Mouse (Mus musculus) embryo, embryonic 10.5 days (tissue): ENCODE results near the gene Ppp3ca.

Experiments used
- DNase-seq: peaks from one replicate; pipeline ENCODE4 v3.0.0-alpha.2; 2015; ENCODE audit warnings: low spot score

Gene Ppp3ca

DNA sequence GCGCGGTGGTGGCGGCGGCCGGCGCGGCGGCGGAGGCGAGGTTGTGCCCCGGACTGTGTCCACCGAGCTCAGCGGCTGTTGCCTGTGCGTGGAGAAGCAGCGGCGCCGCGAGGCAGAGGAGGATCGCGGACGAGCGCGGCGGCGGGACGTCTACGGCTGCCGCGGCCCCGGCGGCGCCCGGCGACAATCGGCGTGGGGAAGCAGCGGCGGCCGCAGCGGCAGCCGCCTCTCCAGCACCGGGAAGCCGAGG lies at the start of gene Ppp3ca:
Ppp3ca (plus strand) TSS at position 15 of the 250 bp plus-strand sequence.
- no peak for DNase-seq

DNA sequence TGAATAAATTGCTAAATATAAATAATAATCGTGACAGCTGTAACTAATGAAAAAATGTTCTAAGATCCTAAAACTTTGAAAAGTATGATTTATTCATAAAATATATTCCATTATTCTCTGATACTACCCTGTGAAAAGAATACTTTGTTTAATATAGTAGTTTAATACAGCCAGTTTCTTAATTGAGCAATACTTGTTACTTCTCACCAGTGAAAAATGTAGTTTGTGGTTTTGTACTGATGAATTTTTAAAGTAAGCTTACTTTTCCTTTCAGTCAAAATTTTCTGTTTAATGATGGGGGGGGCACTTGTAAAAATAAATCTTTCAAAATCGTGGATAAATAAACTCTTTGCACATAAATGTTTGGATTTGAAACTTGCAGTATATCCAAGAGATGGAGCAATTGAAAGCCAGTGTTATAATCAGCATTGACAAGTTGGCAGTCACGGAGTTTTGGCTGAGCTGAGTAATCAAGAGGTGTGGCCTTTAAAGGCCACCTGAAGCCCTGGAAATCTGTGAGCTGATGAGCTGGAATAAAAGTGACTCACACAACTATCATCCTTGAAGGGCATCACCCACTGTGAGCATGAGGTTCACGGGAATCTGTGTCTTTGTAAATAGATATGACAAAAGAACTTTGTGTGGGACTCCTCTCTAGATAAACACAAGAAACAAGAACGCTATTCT lies 29.2 kb upstream of the Ppp3ca start:
- DNase-seq: no peak

DNA sequence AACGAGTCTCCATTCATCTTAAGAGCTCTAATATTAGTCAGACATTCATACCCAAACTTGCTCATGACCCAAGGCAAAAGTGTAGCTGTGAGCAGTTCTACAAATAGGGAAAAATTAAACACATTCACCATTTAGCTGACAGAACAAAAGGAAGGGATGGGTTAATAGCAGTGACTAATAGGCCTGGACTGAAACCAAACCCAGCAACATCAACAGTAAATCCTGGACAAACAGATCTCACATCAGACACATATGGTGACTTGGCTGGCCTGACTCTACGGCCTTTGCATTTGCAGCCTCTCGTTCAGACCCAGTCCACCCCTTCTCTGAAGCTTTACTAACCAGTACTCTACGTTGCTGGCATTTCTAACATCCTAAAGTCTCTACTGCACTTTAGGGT lies 19.0 kb upstream of the Ppp3ca start:
- DNase-seq: no peak

DNA sequence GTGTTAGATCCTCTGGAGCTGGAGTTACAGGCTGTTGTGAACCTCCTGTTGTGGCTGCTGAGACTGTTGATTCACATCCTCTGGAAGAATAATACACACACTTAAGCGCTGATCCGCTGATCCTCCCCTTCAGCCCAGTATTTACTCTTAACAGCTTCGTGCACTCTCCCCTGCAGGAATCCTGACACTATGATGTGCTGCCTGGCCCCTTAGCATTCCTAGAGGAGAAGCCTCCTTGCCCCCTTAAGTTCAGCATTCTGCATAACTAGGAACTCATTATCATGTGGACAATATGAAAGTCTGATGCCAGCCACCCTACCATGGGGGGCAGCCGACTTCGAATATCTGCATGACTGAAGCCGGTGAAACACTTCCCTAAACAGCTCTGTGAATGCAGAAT lies 18.4 kb upstream of the Ppp3ca start:
- peak; percentile 12 for DNase-seq

DNA sequence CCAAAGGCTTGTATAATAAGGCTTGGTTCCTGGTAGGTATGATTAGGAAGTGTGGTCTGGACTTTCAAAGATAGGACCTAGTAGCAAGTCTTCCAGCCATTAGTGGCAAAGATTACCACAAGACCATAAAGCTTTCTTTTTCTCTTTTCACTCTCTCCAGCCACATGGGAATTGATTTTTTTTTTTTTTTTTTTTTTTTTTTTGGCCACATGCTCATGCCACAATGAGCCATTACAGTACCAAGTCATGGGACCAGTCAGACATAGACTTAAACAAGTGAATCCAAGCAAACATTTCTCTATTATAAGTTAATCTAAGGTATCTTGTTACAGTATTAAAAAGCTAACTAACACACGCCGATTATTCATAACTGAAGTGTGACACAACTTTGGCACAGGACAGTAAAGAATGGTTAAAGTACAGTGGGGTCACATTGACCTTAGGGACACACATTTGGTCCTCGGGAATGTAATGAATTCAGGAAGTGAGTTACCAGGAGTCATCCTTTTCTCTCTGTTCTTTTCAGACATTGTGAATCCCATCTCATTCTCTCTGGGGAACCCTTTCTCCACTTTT lies 13.4 kb upstream of the Ppp3ca start:
- no peak for DNase-seq

DNA sequence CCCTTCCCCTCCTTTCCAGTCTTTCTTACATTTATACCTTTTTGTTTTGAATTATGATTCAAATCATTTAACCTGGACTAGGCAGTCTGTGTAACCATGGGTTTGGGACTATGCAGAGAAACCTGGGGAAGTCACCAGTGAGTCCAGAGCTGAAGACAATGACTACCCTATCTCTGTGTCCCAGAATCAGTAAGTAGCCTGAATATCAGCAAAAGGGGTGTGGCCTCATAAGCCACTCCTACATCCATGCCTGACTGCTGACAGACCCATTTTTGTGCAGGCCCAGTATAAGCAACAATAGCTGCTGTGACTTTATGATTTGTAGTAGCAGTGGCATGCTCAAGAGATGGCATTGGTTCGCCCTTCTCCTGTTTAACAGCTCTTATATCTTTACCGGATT lies 11.2 kb upstream of the Ppp3ca start:
- no peak for DNase-seq

DNA sequence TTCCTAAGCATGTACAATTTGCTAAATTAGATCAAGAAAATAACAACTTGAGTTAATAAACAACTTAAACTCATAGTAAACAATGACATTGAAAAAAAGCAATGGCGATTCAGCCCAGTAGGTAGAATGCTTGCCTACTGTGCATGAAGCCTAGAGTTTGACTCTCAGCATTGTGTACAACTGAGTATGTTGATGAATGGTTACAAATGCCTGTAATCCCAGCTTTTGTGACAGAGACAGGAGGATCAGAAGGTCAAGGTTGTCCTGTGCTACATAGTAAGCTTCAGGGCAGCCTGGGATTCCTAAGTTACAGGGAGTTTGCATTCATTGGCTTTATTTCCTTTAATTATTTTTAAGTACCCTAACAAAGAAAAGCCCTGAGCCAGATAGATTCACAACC lies 4.8 kb upstream of the Ppp3ca start:
- no peak for DNase-seq

DNA sequence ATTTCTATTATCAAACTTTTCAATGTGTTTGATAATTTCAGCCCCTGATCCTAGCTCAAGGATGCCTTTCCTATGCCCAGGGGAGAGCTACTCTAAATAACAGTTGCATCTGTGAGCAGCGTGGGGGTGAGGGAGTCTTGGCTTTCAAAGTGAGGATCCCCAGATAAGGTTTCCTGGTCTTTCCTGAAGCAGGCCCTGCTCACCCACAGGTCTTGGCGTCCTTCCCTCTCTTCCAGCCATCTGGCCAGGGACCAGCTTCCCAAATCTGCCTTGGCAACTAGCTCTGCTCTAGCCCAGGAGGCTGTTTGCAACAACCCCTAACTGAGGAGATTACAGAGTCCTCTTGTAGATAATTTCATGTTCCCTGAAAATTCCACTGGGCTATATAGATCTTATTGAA lies 1.9 kb upstream of the Ppp3ca start:
- DNase-seq: no peak

DNA sequence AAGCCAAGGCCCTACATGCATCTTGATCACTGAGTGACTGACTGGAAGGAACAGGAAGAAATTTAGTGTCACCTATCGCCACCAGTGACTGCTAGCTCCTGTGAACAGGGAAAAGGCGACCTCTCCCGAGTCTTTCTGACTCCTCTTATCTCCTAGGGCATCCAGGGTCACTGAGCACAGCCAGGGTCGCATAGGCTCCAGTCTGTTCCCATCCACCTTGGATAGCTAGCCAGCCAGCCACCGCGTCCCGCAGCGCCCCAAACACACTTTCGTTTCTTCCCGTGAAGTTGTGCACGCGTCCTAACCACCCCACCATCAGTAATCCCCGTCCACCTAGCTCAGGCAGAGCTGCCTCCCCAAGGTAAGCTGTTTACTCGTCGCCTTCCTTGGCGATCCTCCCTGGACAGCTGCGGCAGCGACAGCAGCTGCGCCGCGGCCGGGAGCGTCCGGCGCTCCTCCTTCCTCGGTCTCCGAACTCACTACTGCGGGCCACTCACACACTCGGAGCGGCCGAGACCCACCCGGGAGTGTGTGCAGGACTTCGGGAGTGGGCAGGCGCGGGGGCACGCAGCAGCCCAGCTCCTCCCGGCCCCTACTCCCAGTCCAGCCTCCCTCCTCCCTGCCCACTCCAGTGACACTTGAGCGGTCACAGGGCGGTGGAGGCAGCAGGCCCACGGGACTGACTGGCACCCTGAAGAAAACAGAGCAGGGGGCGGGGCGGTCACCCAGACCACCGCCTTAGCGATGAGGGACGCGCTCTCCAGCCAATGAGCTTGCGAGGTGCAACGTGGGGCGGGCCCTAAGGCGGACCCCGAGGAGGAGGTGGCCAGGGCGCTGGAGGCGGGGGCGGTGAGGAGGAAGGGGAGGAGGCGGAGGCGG lies 454 bp upstream of the Ppp3ca start:
- DNase-seq: peak; percentile 98

DNA sequence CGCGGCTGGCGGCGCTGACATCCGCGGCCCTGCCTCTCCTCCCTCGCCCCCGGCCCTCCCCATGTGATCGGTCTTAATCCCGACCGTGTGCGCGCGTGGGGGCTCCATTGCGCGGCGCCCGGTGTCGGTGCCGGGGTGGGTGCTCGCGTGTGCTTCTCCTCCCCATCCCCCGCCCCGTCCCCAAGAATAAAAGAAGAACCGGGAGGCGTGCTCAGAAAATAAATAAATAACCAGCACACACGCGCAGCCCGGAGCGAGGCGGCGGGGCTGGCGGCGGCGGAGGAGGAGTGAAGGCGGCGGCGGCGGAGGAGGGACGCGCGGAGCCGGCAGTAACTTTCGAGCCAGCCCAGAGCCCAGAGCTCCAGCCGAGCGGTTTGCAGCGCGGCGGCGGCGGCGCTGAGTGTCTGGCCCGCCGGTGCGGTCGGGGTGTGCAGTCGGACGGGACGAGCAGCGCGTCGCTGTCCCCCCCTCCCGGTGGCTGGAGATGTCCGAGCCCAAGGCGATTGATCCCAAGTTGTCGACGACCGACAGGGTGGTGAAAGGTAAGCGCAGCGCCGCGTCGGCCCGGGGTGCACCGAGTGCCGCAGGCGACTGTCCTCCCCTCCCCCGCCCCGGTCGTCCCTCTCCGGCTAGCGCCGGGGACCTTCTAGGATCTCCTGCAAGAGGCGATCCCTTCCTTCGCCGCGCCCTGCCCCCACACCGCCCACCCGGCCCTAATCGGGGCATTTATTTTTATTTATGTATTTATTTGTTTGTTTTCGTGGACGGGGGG lies 622 bp downstream of the Ppp3ca start:
- DNase-seq: peak; percentile 72

DNA sequence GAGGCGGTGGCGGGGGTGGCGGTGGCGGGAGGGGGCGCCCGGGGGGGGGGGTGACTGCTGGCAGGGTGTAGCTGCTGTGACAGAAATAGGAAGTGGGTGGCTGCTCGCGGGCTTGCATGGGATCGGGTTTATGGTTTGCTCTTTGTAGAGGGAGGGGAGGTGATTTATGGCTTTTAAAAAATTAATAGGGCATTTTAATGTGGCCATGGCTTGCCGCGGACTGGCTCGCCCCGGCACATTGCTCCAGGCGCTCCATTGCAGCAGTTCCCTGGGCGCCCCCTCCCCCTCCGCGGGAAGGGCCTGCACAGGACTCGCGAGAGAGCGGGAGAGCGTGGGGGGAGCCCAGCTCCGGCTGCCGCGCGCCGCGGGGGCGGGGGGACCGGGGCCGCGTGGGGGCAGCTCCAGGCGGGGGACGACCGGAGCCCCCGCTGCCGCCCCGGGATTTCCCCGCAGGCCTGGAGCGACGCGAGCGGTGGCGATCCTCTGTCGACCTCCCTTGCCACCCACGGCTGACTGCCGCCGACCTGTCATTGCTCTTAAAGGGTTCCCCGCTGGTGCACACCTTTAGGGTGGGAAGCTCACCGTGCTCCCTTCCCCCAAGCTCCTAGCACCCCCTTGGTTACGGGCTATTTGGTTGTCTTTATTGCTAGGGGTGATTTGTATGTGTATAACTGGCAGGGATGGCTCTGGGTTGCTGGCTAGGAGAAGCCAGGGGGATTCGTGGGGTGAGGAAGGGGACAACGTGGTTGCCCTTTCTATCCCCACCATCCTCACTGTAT lies 1.4 kb downstream of the Ppp3ca start:
- DNase-seq: peak; percentile 77

DNA sequence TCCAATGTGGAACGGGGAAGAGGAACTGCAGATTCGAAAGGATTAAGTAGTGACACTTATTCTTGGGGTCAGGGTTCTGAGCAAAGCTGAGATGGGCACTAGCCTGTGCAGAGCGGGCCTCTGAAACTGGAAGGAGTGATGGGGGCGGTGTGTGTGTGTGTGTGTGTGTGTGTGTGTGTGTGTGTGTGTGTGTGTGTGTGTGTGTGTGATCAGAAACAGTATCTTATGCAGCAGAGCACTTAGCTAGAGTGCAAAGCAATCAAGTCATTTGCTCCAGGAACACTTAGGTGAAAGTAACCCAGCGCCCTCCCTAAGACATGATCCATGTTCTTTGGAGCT lies 2.0 kb downstream of the Ppp3ca start:
- DNase-seq: peak; percentile 53

DNA sequence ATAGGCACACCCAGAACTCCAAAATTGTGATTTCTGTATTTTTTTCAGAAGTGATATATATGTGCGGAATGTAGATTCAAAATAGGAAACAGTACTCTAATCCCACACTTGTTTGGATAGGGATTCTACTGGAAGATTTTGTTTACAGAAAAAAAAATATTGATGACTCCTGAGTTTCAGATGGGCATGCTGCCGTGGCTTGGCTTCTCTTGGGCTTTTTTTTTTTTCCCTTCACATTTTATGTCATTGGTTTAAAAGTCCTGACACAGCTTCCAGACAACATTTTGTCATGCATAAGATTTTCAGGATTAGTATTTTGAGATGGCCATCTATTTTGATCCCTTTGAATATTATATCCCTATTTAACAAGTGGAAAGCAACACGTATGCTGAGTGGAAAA lies 2.9 kb downstream of the Ppp3ca start:
- no peak for DNase-seq

DNA sequence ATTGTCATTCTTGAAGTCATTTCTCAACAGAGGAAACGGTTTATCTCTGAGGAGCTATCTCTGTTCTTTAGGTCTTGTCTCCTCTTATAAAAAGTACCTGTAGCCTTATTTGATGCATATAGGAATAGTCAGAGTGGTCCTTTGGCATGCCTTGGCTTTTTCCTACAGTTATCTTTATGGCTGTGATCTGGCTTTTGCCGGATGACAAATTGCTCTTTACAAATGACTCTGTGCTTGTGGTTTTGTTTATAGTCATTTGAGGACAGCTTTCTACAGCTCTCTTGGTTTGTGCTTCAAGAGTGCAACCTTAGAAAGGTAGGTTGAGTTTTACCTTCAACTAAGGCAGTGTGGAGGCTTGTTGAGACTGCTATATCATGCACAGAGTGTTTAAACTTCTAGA lies 3.4 kb downstream of the Ppp3ca start:
- DNase-seq: no peak

DNA sequence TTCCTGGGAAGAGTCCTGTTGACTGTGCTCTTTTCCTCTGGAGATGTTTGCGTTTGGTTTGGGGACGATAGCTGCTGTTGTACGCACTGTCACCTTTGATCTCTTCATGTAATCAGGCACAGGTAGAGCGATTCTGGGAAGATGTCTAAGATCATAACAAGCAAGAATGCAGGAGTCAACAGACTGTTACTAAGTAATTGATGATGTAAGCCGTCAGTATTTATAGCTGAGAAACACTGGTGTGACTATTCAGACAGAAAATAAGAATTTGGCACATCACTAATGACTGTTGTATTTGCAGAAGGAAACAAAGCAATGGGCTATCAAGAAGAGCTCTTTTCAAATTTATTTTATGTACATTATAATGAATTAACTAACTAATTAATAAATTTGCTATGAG lies 4.6 kb downstream of the Ppp3ca start:
- DNase-seq: no peak

DNA sequence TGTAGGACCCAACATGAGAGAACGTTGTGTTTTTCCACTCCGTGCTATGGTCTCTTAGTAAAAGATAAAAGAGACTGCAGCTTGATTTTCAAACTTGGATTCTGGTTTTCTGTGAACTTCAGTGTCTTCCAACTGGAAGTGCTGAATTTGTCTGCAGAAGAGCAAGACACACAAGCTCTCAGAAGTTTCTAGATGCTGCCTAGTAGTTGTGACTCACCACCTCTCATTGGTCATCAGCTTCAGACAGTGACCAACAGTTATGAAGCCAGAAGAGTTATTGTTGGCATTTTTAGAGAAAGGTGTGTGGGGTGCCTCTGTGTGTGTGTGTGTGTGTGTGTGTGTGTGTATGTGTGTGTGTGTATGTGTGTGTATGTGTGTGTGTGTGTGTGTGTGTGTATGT lies 7.1 kb downstream of the Ppp3ca start:
- DNase-seq: no peak

DNA sequence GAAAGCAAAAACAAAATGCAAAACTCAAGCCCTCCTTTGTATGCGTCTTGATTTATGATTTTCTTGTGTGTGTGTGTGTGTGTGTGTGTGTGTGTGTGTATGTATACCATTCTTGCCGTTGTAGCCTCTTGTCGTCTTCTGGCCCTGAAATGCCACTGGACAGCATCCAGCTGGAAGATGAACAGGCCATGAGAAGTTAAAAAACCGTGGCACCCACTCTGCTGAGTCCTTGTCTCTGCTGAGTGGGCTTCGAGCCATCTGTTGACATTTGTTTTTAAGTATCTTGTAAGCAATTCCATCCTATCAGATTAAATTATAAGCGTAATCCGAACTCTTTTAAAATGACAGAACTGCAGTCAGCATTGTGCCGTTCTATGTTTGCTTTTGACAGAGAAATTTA lies 8.5 kb downstream of the Ppp3ca start:
- DNase-seq: no peak

DNA sequence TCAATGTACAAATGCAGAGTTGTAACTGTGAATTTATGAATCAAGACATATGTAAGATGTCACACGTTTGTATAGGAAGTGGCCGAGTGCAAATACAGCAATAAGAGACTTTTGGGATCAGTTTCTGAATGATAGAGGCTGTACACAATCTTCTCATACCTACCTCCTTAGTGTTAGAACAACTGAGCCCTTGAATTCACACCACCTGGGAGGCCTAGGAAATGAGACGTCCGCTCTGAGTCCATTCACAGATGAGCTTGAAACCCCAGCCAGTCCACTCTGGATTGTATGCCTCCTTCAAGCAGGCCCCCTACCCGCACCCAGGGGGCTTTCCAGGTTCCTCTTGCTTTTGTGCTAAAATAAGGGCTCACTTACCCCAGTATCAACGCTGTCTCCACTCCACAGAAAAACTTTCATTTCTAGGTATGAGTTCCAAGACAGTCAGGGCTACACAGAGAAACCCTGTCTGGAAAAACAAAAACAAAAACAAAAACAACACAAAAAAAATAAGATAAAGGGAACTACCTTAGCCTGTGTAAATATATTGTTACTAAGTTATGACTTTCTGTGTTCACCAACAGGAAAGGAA lies 10.1 kb downstream of the Ppp3ca start:
- no peak for DNase-seq

DNA sequence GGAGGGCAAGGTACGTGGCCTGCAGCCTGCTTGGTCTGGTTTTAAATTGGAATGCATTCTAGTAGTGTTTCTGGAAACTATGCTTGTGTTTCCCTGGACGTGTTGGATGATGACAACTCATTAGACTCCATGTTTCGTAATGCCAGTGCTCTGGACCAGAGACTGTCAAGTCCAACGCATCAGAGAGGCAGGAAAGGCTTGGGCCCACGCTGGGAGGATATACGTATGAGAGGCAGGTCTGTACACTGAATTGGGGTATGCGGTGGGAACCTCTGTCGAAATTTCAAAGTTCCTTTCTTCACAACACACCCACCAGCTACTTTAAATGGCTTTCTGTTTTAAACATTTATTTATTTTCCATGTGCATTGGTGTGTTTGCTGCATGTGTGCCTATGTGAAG lies 12.3 kb downstream of the Ppp3ca start:
- no peak for DNase-seq

DNA sequence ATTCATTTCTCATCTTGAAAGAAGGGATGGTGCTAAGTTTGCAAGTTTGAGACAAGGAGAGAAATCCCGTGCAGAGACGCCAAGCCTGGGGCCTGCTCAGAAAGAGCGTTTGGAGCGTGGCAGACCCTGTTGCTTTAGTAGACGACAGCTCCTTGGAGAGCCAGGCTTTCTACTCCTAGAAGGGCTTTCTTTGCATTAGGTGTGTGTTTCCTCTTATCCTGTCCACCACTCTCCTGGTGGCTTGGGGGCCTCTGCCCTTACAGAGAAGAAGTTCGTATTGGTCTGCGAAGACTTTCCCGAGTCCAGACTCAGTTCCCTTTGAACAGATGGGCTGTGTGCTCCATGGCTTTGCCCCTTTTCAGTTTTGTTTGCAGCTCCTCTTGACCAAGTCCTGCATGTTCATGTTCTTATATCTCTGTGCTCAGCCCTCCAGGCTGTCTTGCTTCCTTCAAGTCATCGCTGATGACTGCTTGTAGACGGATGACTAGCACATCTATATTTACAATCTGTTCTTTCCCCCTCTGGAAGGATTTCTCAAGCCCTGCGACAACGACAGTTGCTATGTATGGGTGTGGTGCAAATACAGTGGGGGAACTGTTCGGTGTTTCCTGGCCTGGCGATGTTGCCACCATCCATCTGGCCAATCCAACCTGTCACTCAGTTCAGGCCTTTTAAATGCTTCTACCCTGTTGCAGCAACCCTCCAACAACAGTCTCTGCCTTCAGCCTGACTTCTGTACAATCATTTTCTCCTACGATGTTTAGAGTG lies 14.5 kb downstream of the Ppp3ca start:
- DNase-seq: no peak

DNA sequence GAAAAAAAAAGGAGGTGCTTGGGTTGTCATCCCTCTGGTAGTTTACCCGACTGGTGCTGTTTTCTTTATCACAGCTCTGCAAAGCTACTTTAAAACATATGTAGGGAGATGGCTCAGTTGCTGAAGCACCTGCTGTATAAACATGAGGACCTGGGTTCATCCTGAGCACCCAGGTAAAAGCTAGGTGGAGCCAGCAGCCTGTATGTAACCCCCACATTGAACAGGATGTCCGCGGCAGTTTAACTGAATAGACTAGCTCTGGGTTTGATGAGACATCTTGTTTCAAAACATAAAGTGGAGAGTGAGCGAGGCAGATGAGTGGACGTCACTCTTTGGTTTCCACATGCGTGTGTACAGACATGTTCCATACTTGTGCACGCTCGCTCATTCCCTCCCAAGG lies 16.5 kb downstream of the Ppp3ca start:
- DNase-seq: no peak
